In genomic region chr2:93101991-93102390, GRCm38 (mm10) we compare ENCODE assay signal across 19 mouse cellular contexts.
"Had no signal": no experiment of that assay in that cellular context is flagged by ENCODE, and none has a peak within 500 bp of the region (broad histone marks: within the 10 kb centered on the region; RNA-seq: fewer than 3 reads in every experiment).

No protein-coding gene starts in this region.

- H3K9me3 ChIP-seq: liver, embryonic 15.5 days; lung, embryonic 15.5 days; megakaryocyte, embryonic 14.5 days; midbrain, embryonic 12.5 days; neural tube, embryonic 12.5 days; stomach, embryonic 15.5 days had no signal

- H3K9ac ChIP-seq: liver, embryonic 15.5 days; liver, postnatal 0 days; lung, embryonic 15.5 days; midbrain, embryonic 12.5 days; neural tube, embryonic 12.5 days; stomach, embryonic 15.5 days had no signal

- DNase-seq: liver, postnatal 0 days; lung, adult 2 months; lung, postnatal 14 days; lung, postnatal 36 days; midbrain, embryonic 14.5 days; right cerebral cortex, postnatal 14 days; thymus, adult 2 months; thymus, postnatal 25 days; thymus, postnatal 4 days had no signal

- H3K27ac ChIP-seq: liver, embryonic 15.5 days; lung, embryonic 15.5 days; macrophage; midbrain, embryonic 12.5 days; neural tube, embryonic 12.5 days; stomach, embryonic 15.5 days; stomach, postnatal 0 days had no signal

- H3K4me3 ChIP-seq: liver, embryonic 15.5 days; lung, embryonic 15.5 days; megakaryocyte, embryonic 14.5 days; midbrain, embryonic 12.5 days; neural tube, embryonic 12.5 days; stomach, embryonic 15.5 days had no signal

- ATAC-seq: liver, postnatal 0 days; lung, postnatal 0 days; midbrain, embryonic 16.5 days had no signal

- H3K27me3 ChIP-seq: liver, embryonic 15.5 days; lung, embryonic 15.5 days; neural tube, embryonic 12.5 days; stomach, embryonic 15.5 days had no signal

- H3K4me2 ChIP-seq: liver, embryonic 15.5 days; lung, embryonic 15.5 days; midbrain, embryonic 12.5 days; neural tube, embryonic 12.5 days; stomach, embryonic 15.5 days had no signal

- H3K36me3 ChIP-seq: liver, embryonic 15.5 days; lung, embryonic 15.5 days; midbrain, embryonic 12.5 days; neural tube, embryonic 12.5 days; stomach, embryonic 15.5 days had no signal

- H3K4me1 ChIP-seq: liver, embryonic 15.5 days; megakaryocyte, embryonic 14.5 days had no signal
